Mouse (Mus musculus) MEL (cell line): ENCODE measurements at regions not wholly inside any gene's neighbourhood (a gene's known extent, or its start where the extent isn't known, plus 50 kb on each side); places are given as distances from the start of the nearest gene placed in this dataset.

Experiments
- DNase-seq: peaks from one replicate; pipeline ENCODE4 v3.0.0; 2011; ENCODE audit warnings: low read depth, low spot score
- H3K27ac ChIP-seq: 2 replicates; pipeline ENCODE4 v1.5.1; 2012; ENCODE audit warnings: low read depth, mild to moderate bottlenecking, control low read depth, low read length, moderate library complexity; ENCODE audit not compliant: control insufficient read depth
- H3K27me3 ChIP-seq, 2 experiments: fragments of 150-350 bp in 1 of 2; sonication (generic) in 1 of 2; 2 replicates each; pipeline ENCODE4 v1.6.1; 2012; ENCODE audit warnings: low read length in 2 of 2, mild to moderate bottlenecking in 2 of 2, improper control_type of control experiment in 1 of 2, moderate library complexity in 1 of 2; ENCODE audit not compliant: insufficient read depth in 2 of 2, control insufficient read depth in 1 of 2
- H3K36me3 ChIP-seq, 2 experiments: 2 replicates each; pipeline ENCODE4 v1.6.1; 2012 to 2014; ENCODE audit warnings: low read length in 2 of 2, improper control_type of control experiment in 1 of 2, inconsistent platforms in 1 of 2, mild to moderate bottlenecking in 1 of 2; ENCODE audit not compliant: insufficient read depth in 2 of 2, control insufficient read depth in 1 of 2
- H3K4me1 ChIP-seq, 2 experiments: fragments of 150-350 bp in 1 of 2; sonication (generic) in 1 of 2; 2 replicates each; pipeline ENCODE4 v1.6.1; 2012; ENCODE audit warnings: low read length in 2 of 2, improper control_type of control experiment in 1 of 2, mild to moderate bottlenecking in 1 of 2; ENCODE audit not compliant: insufficient read depth in 2 of 2, control insufficient read depth in 1 of 2
- H3K4me3 ChIP-seq, 2 experiments: fragments of 150-350 bp in 1 of 2; sonication (generic) in 1 of 2; 2 replicates each; pipeline ENCODE4 v1.5.1; 2012; ENCODE audit warnings: low read depth in 2 of 2, low read length in 2 of 2, mild to moderate bottlenecking in 2 of 2, moderate library complexity in 2 of 2, control low read depth in 1 of 2, improper control_type of control experiment in 1 of 2; ENCODE audit not compliant: control insufficient read depth in 1 of 2, insufficient read depth in 1 of 2
- H3K79me2 ChIP-seq: 2 replicates; pipeline ENCODE4 v1.6.1; 2012; ENCODE audit warnings: mild to moderate bottlenecking, low read length, moderate library complexity; ENCODE audit not compliant: control insufficient read depth, poor library complexity, insufficient read depth
- H3K9ac ChIP-seq: 2 replicates; pipeline ENCODE4 v1.6.1; 2012; ENCODE audit warnings: low read depth, mild to moderate bottlenecking, control low read depth, low read length, moderate library complexity; ENCODE audit not compliant: control insufficient read depth, poor library complexity, severe bottlenecking
- H3K9me3 ChIP-seq: fragments of 150-350 bp; sonication (generic); replicated peaks from 2 replicates; pipeline ENCODE4 v1.6.1; 2012; ENCODE audit warnings: mild to moderate bottlenecking, low read length, improper control_type of control experiment, moderate library complexity; ENCODE audit not compliant: insufficient read depth
- BHLHE40 ChIP-seq: IDR thresholded peaks from 2 replicates; pipeline ENCODE4 v1.6.1; 2012; ENCODE audit warnings: low read depth, mild to moderate bottlenecking, inconsistent platforms, low read length, improper control_type of control experiment, borderline replicate concordance
- ETS1 ChIP-seq: IDR thresholded peaks from 2 replicates; pipeline ENCODE4 v1.6.1; 2012; ENCODE audit warnings: low read depth, mild to moderate bottlenecking, inconsistent platforms, low read length, improper control_type of control experiment, moderate library complexity
- GABPA ChIP-seq: IDR thresholded peaks from 2 replicates; pipeline ENCODE4 v1.6.1; 2012; ENCODE audit warnings: low read depth, mild to moderate bottlenecking, inconsistent platforms, low read length, improper control_type of control experiment, moderate library complexity
- JUND ChIP-seq: IDR thresholded peaks from 2 replicates; pipeline ENCODE4 v1.6.1; 2011; ENCODE audit warnings: low read depth, mild to moderate bottlenecking, improper control_type of control experiment, low read length
- KAT2A ChIP-seq: conservative IDR thresholded peaks from 2 replicates; pipeline ENCODE4 v1.6.1; 2012; ENCODE audit warnings: low read depth, low read length, improper control_type of control experiment, inconsistent platforms
- MAFK ChIP-seq: IDR thresholded peaks from 2 replicates; pipeline ENCODE4 v1.6.1; 2011; ENCODE audit warnings: low read depth, mild to moderate bottlenecking, low read length, improper control_type of control experiment, borderline replicate concordance
- MAX ChIP-seq: IDR thresholded peaks from 2 replicates; pipeline ENCODE4 v1.6.1; 2011; ENCODE audit warnings: low read length, improper control_type of control experiment
- MAZ ChIP-seq: IDR thresholded peaks from 2 replicates; pipeline ENCODE4 v1.6.1; 2012; ENCODE audit warnings: low read depth, mild to moderate bottlenecking, inconsistent platforms, low read length, improper control_type of control experiment
- MEF2A ChIP-seq: IDR thresholded peaks from 2 replicates; pipeline ENCODE4 v1.6.1; 2014; ENCODE audit warnings: low read depth, mild to moderate bottlenecking, inconsistent platforms, low read length, improper control_type of control experiment; ENCODE audit not compliant: poor library complexity, insufficient replicate concordance, severe bottlenecking; ENCODE audit errors: extremely low read depth
- MXI1 ChIP-seq: IDR thresholded peaks from 2 replicates; pipeline ENCODE4 v1.6.1; 2011; ENCODE audit warnings: mild to moderate bottlenecking, low read depth, low read length, improper control_type of control experiment
- MYB ChIP-seq: IDR thresholded peaks from 2 replicates; pipeline ENCODE4 v1.6.1; 2011; ENCODE audit warnings: mild to moderate bottlenecking, low read depth, low read length, improper control_type of control experiment
- NELFE ChIP-seq: IDR thresholded peaks from 2 replicates; pipeline ENCODE4 v1.6.1; 2011; ENCODE audit warnings: low read depth, low read length, improper control_type of control experiment
- POLR2AphosphoS2 ChIP-seq: IDR thresholded peaks from 2 replicates; pipeline ENCODE4 v1.6.1; 2011; ENCODE audit warnings: low read length, improper control_type of control experiment
- SMC3 ChIP-seq: IDR thresholded peaks from 2 replicates; pipeline ENCODE4 v1.6.1; 2011; ENCODE audit warnings: low read depth, low read length, improper control_type of control experiment
- TAL1 ChIP-seq: IDR thresholded peaks from 2 replicates; pipeline ENCODE4 v1.6.1; 2012; ENCODE audit warnings: mild to moderate bottlenecking, inconsistent platforms, low read length, moderate library complexity, mixed read lengths
- UBTF ChIP-seq: IDR thresholded peaks from 2 replicates; pipeline ENCODE4 v1.6.1; 2012; ENCODE audit warnings: low read depth, mild to moderate bottlenecking, inconsistent platforms, low read length, improper control_type of control experiment, moderate library complexity, borderline replicate concordance; ENCODE audit not compliant: insufficient read depth
- USF1 ChIP-seq: IDR thresholded peaks from 2 replicates; pipeline ENCODE4 v1.6.1; 2014; ENCODE audit warnings: low read depth, mild to moderate bottlenecking, inconsistent platforms, low read length, improper control_type of control experiment, moderate library complexity
- USF2 ChIP-seq, 2 experiments: IDR thresholded peaks; 2 replicates each; pipeline ENCODE4 v1.6.1; 2011 to 2012; ENCODE audit warnings: improper control_type of control experiment in 2 of 2, low read length in 2 of 2, borderline replicate concordance in 1 of 2, inconsistent platforms in 1 of 2, low read depth in 1 of 2, mild to moderate bottlenecking in 1 of 2; ENCODE audit not compliant: insufficient read depth in 1 of 2
- ZC3H11A ChIP-seq: IDR thresholded peaks from 2 replicates; pipeline ENCODE4 v1.6.1; 2012; ENCODE audit warnings: low read depth, mild to moderate bottlenecking, inconsistent platforms, low read length, improper control_type of control experiment
- ZKSCAN1 ChIP-seq: IDR thresholded peaks from 2 replicates; pipeline ENCODE4 v1.6.1; 2012; ENCODE audit warnings: low read depth, mild to moderate bottlenecking, inconsistent platforms, low read length, improper control_type of control experiment, moderate library complexity
- ZMIZ1 ChIP-seq: IDR thresholded peaks from 2 replicates; pipeline ENCODE4 v1.6.1; 2012; ENCODE audit warnings: low read depth, mild to moderate bottlenecking, inconsistent platforms, low read length, improper control_type of control experiment, moderate library complexity
- ZNF384 ChIP-seq: IDR thresholded peaks from 2 replicates; pipeline ENCODE4 v1.6.1; 2012; ENCODE audit warnings: low read depth, mild to moderate bottlenecking, inconsistent platforms, low read length, improper control_type of control experiment

GRCm38 (mm10) chr1:55835281-55835680 lies 429.6 kb downstream of the Plcl1 start:
- Histone ChIP-seq H3K27me3 (no peaks in the 10 kb centered on the region), H3K9me3 (no peaks in the 10 kb centered on the region), H3K27ac (no peak overlapping the region), H3K4me3 (no peak overlapping the region), H3K79me2 (no peaks in the 10 kb centered on the region), H3K4me1 (no peaks in the 10 kb centered on the region), H3K9ac (no peak overlapping the region), H3K36me3 (no peaks in the 10 kb centered on the region)
- no peak for DNase-seq
- TF ChIP-seq MYB, result no peak
- TF ChIP-seq BHLHE40, result no peak
- TF ChIP-seq ETS1, result no peak
- no peak for TF ChIP-seq USF1
- TF ChIP-seq KAT2A, result no peak
- no peak for TF ChIP-seq USF2 (IDR thresholded peaks at IDR 0.05; ENCODE audit: borderline replicate concordance in 1 of 2, insufficient read depth in 1 of 2, low read depth in 1 of 2, low read length in 2 of 2)
- TF ChIP-seq SMC3, result no peak
- TF ChIP-seq POLR2AphosphoS2, result no peak
- TF ChIP-seq TAL1, result no peak
- TF ChIP-seq MAFK, result no peak
- TF ChIP-seq UBTF, result no peak
- TF ChIP-seq ZNF384, result no peak
- TF ChIP-seq MAX, result no peak
- TF ChIP-seq ZKSCAN1, result no peak
- no peak for TF ChIP-seq MAZ
- TF ChIP-seq JUND, result no peak
- no peak for TF ChIP-seq ZMIZ1
- no peak for TF ChIP-seq GABPA
- no peak for TF ChIP-seq MEF2A
- no peak for TF ChIP-seq MXI1

DNA sequence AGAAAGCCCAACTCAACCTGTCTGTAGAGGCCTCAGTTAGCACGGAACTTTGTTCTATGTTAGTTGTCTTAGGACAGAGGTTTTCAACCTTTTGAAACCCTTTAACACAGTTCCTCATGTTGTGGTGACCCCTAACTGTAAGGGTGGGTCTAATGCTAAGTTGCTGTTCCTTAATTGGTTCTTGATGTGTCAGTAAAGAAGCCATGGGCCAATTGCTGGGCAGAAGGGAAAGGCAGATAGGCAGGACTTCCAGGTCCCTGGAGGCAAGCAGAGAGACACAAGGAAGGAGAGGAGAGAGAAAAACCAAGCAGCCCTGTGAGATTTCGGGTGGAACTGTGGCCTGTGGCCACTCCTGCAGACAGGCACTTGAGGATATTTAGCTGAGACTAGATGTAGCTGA lies 431.0 kb downstream of the Plcl1 start:
- Histone ChIP-seq H3K36me3 (no peaks in the 10 kb centered on the region), H3K4me1 (no peaks in the 10 kb centered on the region), H3K27ac (no peak overlapping the region), H3K4me3 (no peak overlapping the region), H3K9ac (no peak overlapping the region), H3K9me3 (no peaks in the 10 kb centered on the region), H3K27me3 (no peaks in the 10 kb centered on the region), H3K79me2 (no peaks in the 10 kb centered on the region)
- peak; percentile 2 for DNase-seq
- TF ChIP-seq MAFK (no peak), ZNF384 (no peak), USF1 (no peak), NELFE (no peak), ZC3H11A (no peak)
